Mouse (Mus musculus) CH12.LX (cell line): ENCODE data around the gene Cenpx.

ENCODE experiments used
- CTCF ChIP-seq, 2 experiments: IDR thresholded peaks in 1 of 2; conservative IDR thresholded peaks in 1 of 2; 2 replicates each; pipeline ENCODE4 v1.5.1; 2011 to 2012; ENCODE audit warnings: low read depth in 2 of 2, low read length in 2 of 2, improper control_type of control experiment in 1 of 2, inconsistent platforms in 1 of 2, mild to moderate bottlenecking in 1 of 2, moderate library complexity in 1 of 2
- MAZ ChIP-seq: IDR thresholded peaks from 2 replicates; pipeline ENCODE4 v1.6.1; 2012; ENCODE audit warnings: low read depth, mild to moderate bottlenecking, inconsistent platforms, low read length, improper control_type of control experiment, moderate library complexity
- USF1 ChIP-seq: IDR thresholded peaks from 2 replicates; pipeline ENCODE4 v1.6.1; 2014; ENCODE audit warnings: low read depth, mild to moderate bottlenecking, inconsistent platforms, low read length, improper control_type of control experiment

GRCm38 (mm10) chr11:120683536-120683935 is 30.0 kb downstream of the Cenpx start:
- TF ChIP-seq CTCF (conservative IDR thresholded peaks at IDR 0.05 in 1 of 2, IDR thresholded peaks at IDR 0.05 in 1 of 2; ENCODE audit: low read depth in 2 of 2, low read length in 2 of 2), result no peak
- TF ChIP-seq MAZ, result no peak
- TF ChIP-seq USF1, result no peak
